Mouse (Mus musculus) CH12.LX (cell line): ENCODE measurements around the gene 4930544D05Rik. TPM values are rescaled to one million over a fixed set of nuclear protein-coding genes. Genes with fewer than 3 reads are reported as not detected.

Experiments
- DNase-seq: peaks from one replicate; pipeline ENCODE4 v3.0.0-alpha.2; 2013; ENCODE audit errors: extremely low read depth
- H3K27ac ChIP-seq: 2 replicates; pipeline ENCODE4 v1.5.1; 2012; ENCODE audit warnings: low read depth, mild to moderate bottlenecking, control low read depth, moderate library complexity; ENCODE audit not compliant: insufficient read depth
- H3K27me3 ChIP-seq: replicated peaks from 2 replicates; pipeline ENCODE3; 2012; ENCODE audit warnings: inconsistent platforms
- H3K36me3 ChIP-seq, 2 experiments: replicated peaks in 1 of 2; 2 replicates each; pipeline versions ENCODE3 to v1.6.1; 2012; ENCODE audit warnings: inconsistent platforms in 1 of 2, low read length in 1 of 2, mild to moderate bottlenecking in 1 of 2, mixed read lengths in 1 of 2, moderate library complexity in 1 of 2; ENCODE audit not compliant: control insufficient read depth in 1 of 2, insufficient read depth in 1 of 2
- H3K4me1 ChIP-seq, 2 experiments: 2 replicates each; pipeline ENCODE4 v1.6.1; 2012; ENCODE audit warnings: inconsistent platforms in 1 of 2, moderate library complexity in 1 of 2; ENCODE audit not compliant: insufficient read depth in 2 of 2, control insufficient read depth in 1 of 2
- H3K4me2 ChIP-seq: 2 replicates; pipeline ENCODE4 v1.6.1; 2012; ENCODE audit warnings: low read depth, mild to moderate bottlenecking, control low read depth; ENCODE audit not compliant: poor library complexity, insufficient read depth, severe bottlenecking
- H3K4me3 ChIP-seq, 3 experiments: fragments of 150-350 bp in 1 of 3; sonication (generic) in 1 of 3; replicated peaks in 1 of 3; 2 replicates each; pipeline versions ENCODE3 to v1.5.1; 2011 to 2012; ENCODE audit warnings: low read depth in 2 of 3, low read length in 2 of 3, mild to moderate bottlenecking in 2 of 3, moderate library complexity in 2 of 3, control low read depth in 1 of 3, improper control_type of control experiment in 1 of 3, inconsistent platforms in 1 of 3, mixed read lengths in 1 of 3; ENCODE audit not compliant: poor library complexity in 1 of 3
- H3K79me2 ChIP-seq: replicated peaks from 2 replicates; pipeline ENCODE4 v1.6.1; 2012; ENCODE audit warnings: mild to moderate bottlenecking, moderate library complexity; ENCODE audit not compliant: control insufficient read depth, poor library complexity, insufficient read depth, severe bottlenecking; ENCODE audit errors: extremely low read depth
- H3K9ac ChIP-seq: 2 replicates; pipeline ENCODE4 v1.6.1; 2012; ENCODE audit warnings: low read depth, mild to moderate bottlenecking, control low read depth, moderate library complexity; ENCODE audit not compliant: insufficient read depth
- H3K9me3 ChIP-seq: replicated peaks from 2 replicates; pipeline ENCODE3; 2012; ENCODE audit warnings: low read length, inconsistent platforms, mixed read lengths
- CHD1 ChIP-seq: IDR thresholded peaks from 2 replicates; pipeline ENCODE4 v1.6.1; 2012; ENCODE audit warnings: low read depth, low read length, improper control_type of control experiment, inconsistent platforms
- CTCF ChIP-seq, 2 experiments: IDR thresholded peaks in 1 of 2; conservative IDR thresholded peaks in 1 of 2; 2 replicates each; pipeline ENCODE4 v1.5.1; 2011 to 2012; ENCODE audit warnings: low read depth in 2 of 2, low read length in 2 of 2, improper control_type of control experiment in 1 of 2, inconsistent platforms in 1 of 2, mild to moderate bottlenecking in 1 of 2, moderate library complexity in 1 of 2
- E2F4 ChIP-seq: IDR thresholded peaks from 2 replicates; pipeline ENCODE4 v1.6.1; 2011; ENCODE audit warnings: low read depth, low read length, improper control_type of control experiment; ENCODE audit not compliant: insufficient replicate concordance
- ELF1 ChIP-seq: IDR thresholded peaks from 2 replicates; pipeline ENCODE4 v1.6.1; 2014; ENCODE audit warnings: low read depth, mild to moderate bottlenecking, inconsistent platforms, low read length, improper control_type of control experiment
- GABPA ChIP-seq: IDR thresholded peaks from 2 replicates; pipeline ENCODE4 v1.6.1; 2012; ENCODE audit warnings: low read depth, low read length, improper control_type of control experiment, inconsistent platforms; ENCODE audit not compliant: insufficient replicate concordance
- IRF4 ChIP-seq: IDR thresholded peaks from 2 replicates; pipeline ENCODE4 v1.6.1; 2014; ENCODE audit warnings: low read depth, mild to moderate bottlenecking, inconsistent platforms, low read length, improper control_type of control experiment
- JUN ChIP-seq: IDR thresholded peaks from 2 replicates; pipeline ENCODE4 v1.6.1; 2011; ENCODE audit warnings: low read depth, mild to moderate bottlenecking, low read length, improper control_type of control experiment, moderate library complexity; ENCODE audit not compliant: insufficient read depth
- KAT2A ChIP-seq: IDR thresholded peaks from 2 replicates; pipeline ENCODE4 v1.6.1; 2012; ENCODE audit warnings: low read length, improper control_type of control experiment, inconsistent platforms; ENCODE audit not compliant: insufficient replicate concordance
- MAFK ChIP-seq: IDR thresholded peaks from 2 replicates; pipeline ENCODE4 v1.6.1; 2011; ENCODE audit warnings: low read length, improper control_type of control experiment; ENCODE audit not compliant: insufficient replicate concordance
- MAX ChIP-seq: IDR thresholded peaks from 2 replicates; pipeline ENCODE4 v1.6.1; 2011; ENCODE audit warnings: low read length, improper control_type of control experiment
- MAZ ChIP-seq: IDR thresholded peaks from 2 replicates; pipeline ENCODE4 v1.6.1; 2012; ENCODE audit warnings: low read depth, mild to moderate bottlenecking, inconsistent platforms, low read length, improper control_type of control experiment, moderate library complexity
- MEF2A ChIP-seq: IDR thresholded peaks from 2 replicates; pipeline ENCODE4 v1.6.1; 2014; ENCODE audit warnings: low read depth, mild to moderate bottlenecking, inconsistent platforms, low read length, improper control_type of control experiment, borderline replicate concordance
- MXI1 ChIP-seq: IDR thresholded peaks from 2 replicates; pipeline ENCODE4 v1.6.1; 2011; ENCODE audit warnings: mild to moderate bottlenecking, low read depth, low read length, improper control_type of control experiment
- NELFE ChIP-seq: IDR thresholded peaks from 2 replicates; pipeline ENCODE4 v1.6.1; 2011; ENCODE audit warnings: low read depth, low read length, improper control_type of control experiment
- PAX5 ChIP-seq: IDR thresholded peaks from 2 replicates; pipeline ENCODE4 v1.6.1; 2012; ENCODE audit warnings: low read length, inconsistent platforms, mixed read lengths
- POLR2A ChIP-seq: IDR thresholded peaks from 2 replicates; pipeline ENCODE4 v1.6.1; 2011; ENCODE audit warnings: low read depth, mild to moderate bottlenecking, improper control_type of control experiment, low read length
- POLR2AphosphoS2 ChIP-seq: IDR thresholded peaks from 2 replicates; pipeline ENCODE4 v1.6.1; 2011; ENCODE audit warnings: low read depth, low read length, improper control_type of control experiment
- RAD21 ChIP-seq: IDR thresholded peaks from 2 replicates; pipeline ENCODE4 v1.6.1; 2011; ENCODE audit warnings: low read depth, mild to moderate bottlenecking, low read length, improper control_type of control experiment, moderate library complexity
- RCOR1 ChIP-seq: conservative IDR thresholded peaks from 2 replicates; pipeline ENCODE4 v1.6.1; 2012; ENCODE audit warnings: low read depth, mild to moderate bottlenecking, inconsistent platforms, low read length, improper control_type of control experiment
- TBP ChIP-seq: conservative IDR thresholded peaks from 2 replicates; pipeline ENCODE4 v1.6.1; 2011; ENCODE audit warnings: low read depth, low read length, improper control_type of control experiment
- UBTF ChIP-seq: IDR thresholded peaks from 2 replicates; pipeline ENCODE4 v1.6.1; 2012; ENCODE audit warnings: low read depth, mild to moderate bottlenecking, inconsistent platforms, low read length, improper control_type of control experiment, moderate library complexity
- USF1 ChIP-seq: IDR thresholded peaks from 2 replicates; pipeline ENCODE4 v1.6.1; 2014; ENCODE audit warnings: low read depth, mild to moderate bottlenecking, inconsistent platforms, low read length, improper control_type of control experiment
- ZC3H11A ChIP-seq: IDR thresholded peaks from 2 replicates; pipeline ENCODE4 v1.6.1; 2012; ENCODE audit warnings: low read depth, mild to moderate bottlenecking, inconsistent platforms, low read length, improper control_type of control experiment
- ZMIZ1 ChIP-seq: IDR thresholded peaks from 2 replicates; pipeline ENCODE4 v1.6.1; 2012; ENCODE audit warnings: low read depth, mild to moderate bottlenecking, inconsistent platforms, low read length, improper control_type of control experiment
- dilution Hi-C: fragments of 300-500 bp; cut with MboI; formaldehyde crosslinking; loops from 2 replicates; pipeline ENCODE4 v1.14.3; 2020; ENCODE audit warnings: low sequenced_read_pairs; ENCODE audit not compliant: extremely low pct_unique_long_range_greater_than_20kb, extremely low pct_ligation_motif_present
- in situ Hi-C: fragments of 300-500 bp; cut with MboI; formaldehyde crosslinking; loops from 3 replicates; pipeline ENCODE4 v1.14.3; 2019; ENCODE audit warnings: low sequenced_read_pairs, low pct_ligation_motif_present, low pct_unique_long_range_greater_than_20kb, mixed read lengths
- polyA plus RNA-seq: library from polyadenylated mRNA; unstranded; fragments of >175 nt; gene quantifications from 2 replicates; pipeline ENCODE4 v1.2.1, GENCODE M21; 2012; ENCODE audit warnings: low read depth; ENCODE audit not compliant: insufficient read length
- total RNA-seq, 2 experiments: library from RNA; depleted of rRNA; stranded (reverse); fragments of 300-350 nt in 1 of 2; fragments of >200 nt in 1 of 2; gene quantifications; 2 replicates each; pipeline ENCODE4 v1.2.3; 2012 to 2014

The 4930544D05Rik gene
- total and polyA plus RNA-seq, 3 experiments: 0.17 TPM; not detected in 2

DNA sequence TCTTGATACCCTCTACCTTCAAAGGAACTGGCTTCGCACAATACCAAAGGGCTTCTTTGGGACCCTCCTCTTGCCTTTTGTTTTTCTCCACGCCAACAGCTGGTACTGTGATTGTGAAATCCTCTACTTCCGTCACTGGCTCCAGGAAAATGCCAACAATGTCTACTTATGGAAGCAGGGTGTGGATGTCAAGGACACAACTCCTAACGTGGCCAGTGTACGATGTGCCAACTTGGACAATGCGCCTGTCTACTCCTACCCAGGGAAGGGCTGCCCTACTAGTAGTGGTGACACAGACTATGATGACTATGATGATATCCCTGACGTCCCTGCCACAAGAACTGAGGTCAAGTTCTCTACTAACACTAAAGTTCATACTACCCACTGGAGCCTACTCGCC is 24.3 kb downstream of the 4930544D05Rik start:
- H3K36me3 ChIP-seq: peaks cover 8 to 39% of the 10 kb centered on the region in 2 experiments
- H3K79me2 ChIP-seq: no peaks in the 10 kb centered on the region
- no peak for TF ChIP-seq MAZ
- TF ChIP-seq JUN: no peak
- TF ChIP-seq, all 38 proteins: peak for 0
- no peak overlapping the region for H3K9ac ChIP-seq
- in situ Hi-C loops: no loop called here
- no peak overlapping the region for H3K4me3 ChIP-seq
- H3K4me1 ChIP-seq: peaks cover 0 to 1% of the 10 kb centered on the region in 2 experiments; a peak in 2 of 4 replicates
- H3K27ac ChIP-seq: no peak overlapping the region
- no peak for DNase-seq
- H3K9me3 ChIP-seq: no peaks in the 10 kb centered on the region
- no peaks in the 10 kb centered on the region for H3K27me3 ChIP-seq
- no peak overlapping the region for H3K4me2 ChIP-seq
- dilution Hi-C loops: no loop called here

- Histone ChIP-seq H3K9ac (no peak overlapping the region), H3K36me3 (peaks cover 11 to 48% of the 10 kb centered on the region in 2 experiments), H3K27ac (no peak overlapping the region), H3K4me2 (no peak overlapping the region), H3K4me3 (no peak overlapping the region), H3K9me3 (no peaks in the 10 kb centered on the region), H3K79me2 (peaks cover 6% of the 10 kb centered on the region; the same call in 1 of the 2 replicates), H3K27me3 (no peaks in the 10 kb centered on the region), H3K4me1 (peaks cover 8 to 13% of the 10 kb centered on the region in 2 experiments)
- no peak for DNase-seq
- dilution Hi-C loops (no loop called here), in situ Hi-C loops (no loop called here)
- TF ChIP-seq ELF1 (no peak), UBTF (no peak), USF1 (no peak), CTCF (conservative IDR thresholded peaks at IDR 0.05 in 1 of 2, IDR thresholded peaks at IDR 0.05 in 1 of 2; ENCODE audit: low read depth in 2 of 2, low read length in 2 of 2) (no peak), ZC3H11A (no peak)
These were observed 25.6 kb downstream of the 4930544D05Rik start for GRCm38 (mm10) chr11:70641241-70641640.

- no peak for DNase-seq
- Histone ChIP-seq H3K4me2 (no peak overlapping the region), H3K27ac (no peak overlapping the region), H3K4me3 (no peak overlapping the region), H3K36me3 (peaks cover 11 to 48% of the 10 kb centered on the region in 2 experiments), H3K79me2 (peaks cover 12% of the 10 kb centered on the region), H3K27me3 (no peaks in the 10 kb centered on the region), H3K9me3 (no peaks in the 10 kb centered on the region), H3K9ac (no peak overlapping the region), H3K4me1 (peaks cover 8 to 13% of the 10 kb centered on the region in 2 experiments)
- dilution Hi-C loops (no loop called here), in situ Hi-C loops (no loop called here)
- TF ChIP-seq RAD21: no peak
- no peak for TF ChIP-seq GABPA
- TF ChIP-seq MEF2A: no peak
- TF ChIP-seq RCOR1: no peak
- TF ChIP-seq POLR2A: no peak
- no peak for TF ChIP-seq ELF1
- TF ChIP-seq E2F4: no peak
- TF ChIP-seq IRF4: no peak
- no peak; the same call in 1 of the 2 replicates for TF ChIP-seq POLR2AphosphoS2
- no peak for TF ChIP-seq CHD1
- TF ChIP-seq MAX: no peak
- TF ChIP-seq MXI1: no peak
- TF ChIP-seq ZMIZ1: no peak
- no peak for TF ChIP-seq MAFK
- TF ChIP-seq KAT2A: no peak
- no peak for TF ChIP-seq PAX5
- TF ChIP-seq NELFE: no peak
- no peak for TF ChIP-seq MAZ
- TF ChIP-seq TBP: no peak
- TF ChIP-seq USF1: no peak
These were observed 27.4 kb downstream of the 4930544D05Rik start for GRCm38 (mm10) chr11:70643051-70643450.
